Mouse (Mus musculus) intestine, postnatal 0 days (tissue): Measurements from ENCODE around the gene Prph2. TPM values are rescaled to one million over a fixed set of nuclear protein-coding genes. Genes with fewer than 3 reads are reported as not detected.

Source experiments
- ATAC-seq: fragments of 200-750 bp; cut with Nextera tagmentation; 2 replicates; pipeline ENCODE4 v1.8.0; 2017; ENCODE audit warnings: mild to moderate bottlenecking, moderate TSS enrichment, moderate library complexity
- H3K27ac ChIP-seq: fragments of 300-500 bp; sonication (generic); 2 replicates; pipeline ENCODE4 v1.5.1; 2014; ENCODE audit warnings: mild to moderate bottlenecking, low read depth, low read length, moderate library complexity
- H3K27me3 ChIP-seq: fragments of 300-500 bp; sonication (generic); replicated peaks from 2 replicates; pipeline ENCODE4 v1.6.1; 2014; ENCODE audit warnings: low read length, mixed read lengths; ENCODE audit not compliant: control insufficient read depth, insufficient read depth
- H3K36me3 ChIP-seq: fragments of 300-500 bp; sonication (generic); 2 replicates; pipeline ENCODE4 v1.6.1; 2014; ENCODE audit warnings: mild to moderate bottlenecking, moderate library complexity; ENCODE audit not compliant: control insufficient read depth, insufficient read depth
- H3K4me1 ChIP-seq: fragments of 300-500 bp; sonication (generic); replicated peaks from 2 replicates; pipeline ENCODE4 v1.6.1; 2014; ENCODE audit warnings: antibody characterized with exemption, low read length, mixed read lengths; ENCODE audit not compliant: control insufficient read depth, insufficient read depth
- H3K4me2 ChIP-seq: fragments of 300-500 bp; sonication (generic); replicated peaks from 2 replicates; pipeline ENCODE4 v1.6.1; 2014; ENCODE audit warnings: low read depth, mild to moderate bottlenecking, moderate library complexity
- H3K4me3 ChIP-seq: fragments of 300-500 bp; sonication (generic); 2 replicates; pipeline ENCODE4 v1.5.1; 2014; ENCODE audit warnings: low read depth, low read length
- H3K9ac ChIP-seq: fragments of 300-500 bp; sonication (generic); 2 replicates; pipeline ENCODE4 v1.6.1; 2014; ENCODE audit warnings: mild to moderate bottlenecking, low read depth, low read length
- H3K9me3 ChIP-seq: fragments of 300-500 bp; sonication (generic); 2 replicates; pipeline ENCODE4 v1.6.1; 2016; ENCODE audit warnings: mixed run types; ENCODE audit not compliant: control insufficient read depth
- CTCF ChIP-seq: sonication (generic); IDR thresholded peaks from 2 replicates; pipeline ENCODE4 v1.5.1; 2016; ENCODE audit warnings: low read depth, mild to moderate bottlenecking, control low read depth, antibody characterized with exemption, moderate library complexity
- WGBS: fragments of 180-500 bp; shearing (Covaris S2); extraction: QIAGEN DNeasy Blood & Tissue Kit; methylation state at CpG from one replicate; pipeline ENCODE4 v1.1.7; 2014; 5-methylcytosine and 5-hydroxymethylcytosine counted together
- polyA plus RNA-seq: library from polyadenylated mRNA; unstranded; fragments of >200 nt; fragmentation: Nextera tagmentation; extraction: Ambion mirVana; gene quantifications from 2 replicates; pipeline ENCODE4 v1.2.1, GENCODE M21; 2015

The Prph2 gene
- polyA plus RNA-seq, 1 experiment from 2014 or later: not detected

- no peaks in the 10 kb centered on the region; the same call in 1 of the 2 replicates for H3K36me3 ChIP-seq
- H3K9me3 ChIP-seq: no peaks in the 10 kb centered on the region
- no peak overlapping the region for H3K9ac ChIP-seq
- H3K4me3 ChIP-seq: no peak overlapping the region
- peak overlapping the region; percentile 14; the same call in 1 of the 2 replicates for H3K4me2 ChIP-seq
- ATAC-seq: peak; percentile 68
- no peak for TF ChIP-seq CTCF
- H3K27me3 ChIP-seq: no peaks in the 10 kb centered on the region
- H3K27ac ChIP-seq: peak overlapping the region; percentile 54; the same call in 1 of the 2 replicates
- H3K4me1 ChIP-seq: 0 out of 2 replicates have a peak, but pooled peaks cover 5% of the 10 kb centered on the region
- 12% methylated on average over 10 of the region's 10 CpGs for WGBS
Measured at GRCm38 (mm10) chr17:46874133-46874532, 36.1 kb upstream of the Prph2 start.

- ATAC-seq: no peak
Measured at GRCm38 (mm10) chr17:46875626-46876025, 34.6 kb upstream of the Prph2 start.

GRCm38 (mm10) chr17:46876371-46876950 lies 33.8 kb upstream of the Prph2 start:
- H3K4me2 ChIP-seq: no peak overlapping the region
- H3K9me3 ChIP-seq: no peaks in the 10 kb centered on the region

More at GRCm38 (mm10) chr17:46875626-46876025, 34.6 kb upstream of the Prph2 start:
- Histone ChIP-seq H3K4me3 (no peak overlapping the region), H3K9ac (no peak overlapping the region), H3K27ac (no peak overlapping the region), H3K4me1 (0 out of 2 replicates have a peak, but pooled peaks cover 5% of the 10 kb centered on the region), H3K27me3 (no peaks in the 10 kb centered on the region), H3K4me2 (no peak overlapping the region), H3K9me3 (no peaks in the 10 kb centered on the region), H3K36me3 (no peaks in the 10 kb centered on the region; the same call in 1 of the 2 replicates)
- 76% methylated on average over 3 of the region's 3 CpGs for WGBS
- TF ChIP-seq CTCF: peak; percentile 59

GRCm38 (mm10) chr17:46877061-46877460 lies 33.2 kb upstream of the Prph2 start:
- Histone ChIP-seq H3K4me1 (0 out of 2 replicates have a peak, but pooled peaks cover 5% of the 10 kb centered on the region), H3K27ac (no peak overlapping the region), H3K9ac (no peak overlapping the region), H3K9me3 (no peaks in the 10 kb centered on the region), H3K36me3 (no peaks in the 10 kb centered on the region; the same call in 1 of the 2 replicates), H3K4me3 (no peak overlapping the region), H3K4me2 (no peak overlapping the region), H3K27me3 (no peaks in the 10 kb centered on the region)
- 84% methylated on average over 5 of the region's 5 CpGs for WGBS
- ATAC-seq: no peak
- no peak for TF ChIP-seq CTCF

More at GRCm38 (mm10) chr17:46876371-46876950, 33.8 kb upstream of the Prph2 start:
- no peak overlapping the region for H3K27ac ChIP-seq
- no peak overlapping the region for H3K4me3 ChIP-seq
- H3K4me1 ChIP-seq: 0 out of 2 replicates have a peak, but pooled peaks cover 5% of the 10 kb centered on the region
- H3K27me3 ChIP-seq: no peaks in the 10 kb centered on the region
- no peak overlapping the region for H3K9ac ChIP-seq
- TF ChIP-seq CTCF: no peak
- 35% methylated on average over 8 of the region's 8 CpGs for WGBS
- H3K36me3 ChIP-seq: no peaks in the 10 kb centered on the region; the same call in 1 of the 2 replicates
- peak; percentile 78 for ATAC-seq

GRCm38 (mm10) chr17:46879841-46880311 lies 30.4 kb upstream of the Prph2 start:
- Histone ChIP-seq H3K27ac (no peak overlapping the region), H3K9me3 (no peaks in the 10 kb centered on the region), H3K4me3 (no peak overlapping the region), H3K36me3 (no peaks in the 10 kb centered on the region), H3K4me2 (no peak overlapping the region), H3K4me1 (no peaks in the 10 kb centered on the region), H3K27me3 (no peaks in the 10 kb centered on the region), H3K9ac (no peak overlapping the region)
- TF ChIP-seq CTCF: no peak
- no peak for ATAC-seq
- WGBS: 34% methylated on average over 14 of the region's 14 CpGs

- no peaks in the 10 kb centered on the region for H3K9me3 ChIP-seq
- WGBS: 50% methylated on average over 2 of the region's 2 CpGs
- no peak for TF ChIP-seq CTCF
- no peaks in the 10 kb centered on the region for H3K4me1 ChIP-seq
- no peak overlapping the region for H3K4me3 ChIP-seq
- H3K9ac ChIP-seq: no peak overlapping the region
- H3K27me3 ChIP-seq: no peaks in the 10 kb centered on the region
- H3K4me2 ChIP-seq: no peak overlapping the region
- ATAC-seq: no peak
- no peak overlapping the region for H3K27ac ChIP-seq
- no peaks in the 10 kb centered on the region for H3K36me3 ChIP-seq
Measured at GRCm38 (mm10) chr17:46880322-46880721, 29.9 kb upstream of the Prph2 start.
